Mouse (Mus musculus) megakaryocyte progenitor cell, adult 5-6 weeks (primary cell): ENCODE measurements around the gene Socs2. TPM values are rescaled to one million over a fixed set of nuclear protein-coding genes. Genes with fewer than 3 reads are reported as not detected.

Experiments
- ATAC-seq: replicated peaks from 2 replicates; pipeline ENCODE4 v1.8.0; 2016; ENCODE audit warnings: mild to moderate bottlenecking, moderate TSS enrichment, inconsistent platforms; ENCODE audit not compliant: poor library complexity
- total RNA-seq, 2 experiments: library from RNA; stranded (forward) in 1 of 2; stranded (reverse) in 1 of 2; fragments of 157-497, 149-512 nt in 1 of 2; fragments of 200-1000 nt in 1 of 2; gene quantifications; 2 replicates each; pipeline versions ENCODE4 v1.2.3 to v1.2.4; 2015 to 2017

Gene Socs2
- total RNA-seq, 2 experiments from 2014 or later: 0.33 to 1.0 TPM

DNA sequence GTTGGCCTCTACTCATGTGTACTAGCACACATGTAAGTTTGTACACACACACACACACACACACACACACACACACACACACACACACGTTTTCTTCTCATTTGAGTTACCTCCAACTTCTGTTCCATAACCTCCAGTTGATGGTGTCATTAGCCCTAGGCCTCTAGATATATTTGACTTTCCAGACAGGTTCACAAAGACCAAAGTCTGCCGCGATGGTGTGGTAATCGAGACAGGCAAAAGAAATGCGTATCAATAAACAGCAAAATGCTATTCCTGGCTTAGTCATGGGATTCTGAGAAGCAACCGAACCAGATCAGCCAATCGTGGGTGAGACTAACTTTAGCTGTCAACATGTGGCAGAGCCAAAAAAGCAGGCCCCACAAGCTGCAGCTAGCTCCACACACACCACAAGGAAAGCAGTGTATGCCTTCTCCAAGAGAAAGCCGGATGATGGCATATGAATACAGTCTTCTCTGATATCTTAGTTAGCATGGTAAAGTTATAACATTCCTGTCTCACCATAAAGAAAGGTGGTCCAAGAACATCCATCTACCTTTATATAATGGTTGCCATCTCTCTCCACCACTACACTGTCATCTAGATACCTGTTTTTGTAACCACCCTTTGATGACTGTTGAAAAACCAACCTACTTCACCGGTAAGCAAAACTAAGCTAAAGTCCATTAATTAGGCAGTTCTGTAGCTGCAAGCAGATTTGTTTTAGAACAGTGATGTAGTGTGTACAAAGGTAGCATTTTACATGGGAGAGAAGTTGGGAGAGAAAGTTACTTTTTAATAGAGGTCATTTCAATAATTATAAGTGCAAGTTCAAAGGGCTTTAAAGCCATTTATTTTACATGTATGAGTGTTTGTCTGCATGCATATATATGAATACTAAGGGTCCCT lies 9.5 kb upstream of the Socs2 start:
- no peak for ATAC-seq

DNA sequence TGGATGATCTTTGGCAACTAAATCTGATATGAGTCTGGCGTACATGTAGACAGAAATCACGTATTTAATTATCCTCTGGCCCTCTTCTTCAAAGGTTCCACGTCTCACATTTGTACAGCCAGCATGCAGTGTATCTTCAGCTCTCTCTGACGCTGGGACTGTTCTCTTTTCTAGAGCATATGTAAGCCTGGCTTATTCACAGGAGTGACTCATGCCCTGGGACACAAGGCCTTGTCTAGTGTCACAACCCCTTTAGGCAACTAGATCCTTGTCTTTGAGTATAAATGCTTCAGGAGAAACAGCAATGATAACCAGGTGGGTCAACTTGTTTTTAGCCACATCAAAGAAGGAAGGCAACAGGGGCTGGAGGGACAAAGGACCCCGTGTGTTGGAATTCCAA lies 5.7 kb upstream of the Socs2 start:
- ATAC-seq: no peak

DNA sequence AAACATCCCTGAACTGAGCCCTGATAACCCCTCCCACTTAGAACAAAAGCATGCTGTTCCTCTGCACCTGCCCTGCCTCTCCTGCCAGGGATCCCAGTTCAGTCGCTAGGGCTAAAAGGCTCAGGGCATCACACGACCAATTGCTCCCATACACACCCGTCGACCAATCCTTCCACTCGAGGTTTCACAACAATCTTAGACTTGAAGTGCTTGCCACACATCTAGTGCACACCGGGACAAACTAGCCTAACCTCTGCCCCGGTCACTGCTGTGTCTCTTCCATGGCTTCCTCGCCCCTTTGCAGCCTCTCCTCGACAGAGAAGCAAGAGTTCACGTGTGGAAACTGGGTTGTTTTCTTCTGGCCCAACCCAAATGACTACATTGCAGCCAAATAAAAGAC lies 3.3 kb upstream of the Socs2 start:
- no peak for ATAC-seq

DNA sequence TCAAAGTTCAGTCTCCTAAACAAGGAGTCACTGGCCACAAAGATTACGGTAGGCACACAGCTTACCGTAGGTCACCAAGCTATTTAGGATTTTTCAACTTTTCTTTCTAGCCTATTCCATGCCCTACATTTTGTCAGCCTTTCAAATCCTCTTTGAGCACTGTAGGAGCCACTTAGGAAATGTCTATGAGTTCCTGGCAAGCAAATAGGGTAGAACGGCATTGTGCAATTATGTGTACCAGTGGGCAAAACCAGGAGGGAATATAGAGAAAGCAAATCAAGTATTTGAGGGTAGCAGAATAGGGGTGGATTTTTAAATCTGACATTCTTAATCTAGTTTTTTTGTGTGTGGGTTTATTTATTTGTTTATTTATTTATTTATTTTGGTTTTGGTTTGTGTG lies 2.7 kb upstream of the Socs2 start:
- no peak for ATAC-seq

DNA sequence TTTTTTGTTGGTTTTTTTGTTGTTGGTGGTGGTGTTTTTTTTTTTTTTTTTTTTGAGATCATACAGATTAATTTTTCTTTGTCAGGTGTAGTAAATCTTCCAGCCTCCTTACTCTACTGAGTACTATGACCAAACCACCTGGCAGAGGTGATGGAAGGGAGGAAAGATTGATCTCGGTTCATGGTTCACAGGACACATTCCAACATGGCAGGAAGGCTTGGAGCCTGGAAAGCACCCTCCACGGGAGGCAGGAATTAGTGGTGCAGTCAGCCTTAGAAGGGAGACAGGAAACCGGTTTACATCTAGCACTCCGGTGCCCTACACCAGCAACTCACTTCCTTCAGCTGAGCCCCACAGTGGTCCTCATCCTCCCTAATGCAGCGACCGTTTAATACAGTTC lies 1.7 kb upstream of the Socs2 start:
- ATAC-seq: no peak

DNA sequence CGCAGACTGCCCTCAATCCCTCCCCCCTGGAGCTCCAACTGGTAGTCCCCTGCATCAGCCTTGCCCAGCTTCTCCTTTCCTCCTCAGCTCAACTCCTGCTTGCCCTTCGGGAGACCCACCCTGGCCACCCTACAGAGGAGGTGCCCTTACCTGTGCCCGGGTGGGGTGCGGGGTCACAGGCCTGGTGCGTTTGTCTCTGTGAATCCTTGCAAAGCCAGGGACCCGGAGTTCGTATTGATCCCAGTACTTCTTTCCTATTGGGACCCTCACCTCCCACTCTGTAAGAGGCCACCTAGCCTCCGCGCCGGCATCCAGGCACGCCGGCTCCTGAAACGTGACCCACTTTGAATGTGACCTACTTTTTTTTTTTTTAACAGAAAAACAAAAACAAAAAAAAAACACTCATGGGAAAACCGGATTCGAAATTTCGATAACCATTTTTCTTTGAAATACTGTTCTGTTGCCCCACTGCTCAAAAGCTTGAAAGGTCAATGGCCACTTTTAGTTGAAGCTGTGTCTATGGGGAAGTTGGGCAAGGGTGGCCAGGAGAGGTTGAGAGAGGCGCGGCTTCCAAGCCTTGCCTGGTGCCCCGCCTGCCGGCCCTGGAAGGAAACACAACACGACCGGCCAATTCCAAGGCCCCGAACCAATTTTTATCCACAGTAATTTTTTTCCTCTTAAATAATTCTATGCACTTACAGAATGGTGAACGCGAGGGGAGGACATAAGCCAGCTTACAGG lies 686 bp upstream of the Socs2 start:
- peak; percentile 75 for ATAC-seq

DNA sequence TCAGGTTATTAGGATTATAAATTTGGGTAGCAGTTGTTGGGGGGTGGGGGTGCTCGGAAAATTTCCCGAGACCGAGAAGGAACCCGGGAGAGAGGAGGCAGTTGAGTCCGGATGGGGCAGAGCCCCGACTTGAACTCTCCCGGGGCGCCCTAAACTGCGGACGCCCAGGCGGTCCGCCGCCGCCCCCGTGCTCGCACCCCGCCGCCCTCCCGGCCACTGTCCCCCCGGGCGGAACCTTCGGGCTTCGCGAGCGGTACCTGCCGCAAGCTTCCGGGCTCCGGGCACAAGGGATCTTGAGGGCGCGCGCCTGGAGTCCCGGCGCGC lies 657 bp downstream of the Socs2 start:
- ATAC-seq: no peak

DNA sequence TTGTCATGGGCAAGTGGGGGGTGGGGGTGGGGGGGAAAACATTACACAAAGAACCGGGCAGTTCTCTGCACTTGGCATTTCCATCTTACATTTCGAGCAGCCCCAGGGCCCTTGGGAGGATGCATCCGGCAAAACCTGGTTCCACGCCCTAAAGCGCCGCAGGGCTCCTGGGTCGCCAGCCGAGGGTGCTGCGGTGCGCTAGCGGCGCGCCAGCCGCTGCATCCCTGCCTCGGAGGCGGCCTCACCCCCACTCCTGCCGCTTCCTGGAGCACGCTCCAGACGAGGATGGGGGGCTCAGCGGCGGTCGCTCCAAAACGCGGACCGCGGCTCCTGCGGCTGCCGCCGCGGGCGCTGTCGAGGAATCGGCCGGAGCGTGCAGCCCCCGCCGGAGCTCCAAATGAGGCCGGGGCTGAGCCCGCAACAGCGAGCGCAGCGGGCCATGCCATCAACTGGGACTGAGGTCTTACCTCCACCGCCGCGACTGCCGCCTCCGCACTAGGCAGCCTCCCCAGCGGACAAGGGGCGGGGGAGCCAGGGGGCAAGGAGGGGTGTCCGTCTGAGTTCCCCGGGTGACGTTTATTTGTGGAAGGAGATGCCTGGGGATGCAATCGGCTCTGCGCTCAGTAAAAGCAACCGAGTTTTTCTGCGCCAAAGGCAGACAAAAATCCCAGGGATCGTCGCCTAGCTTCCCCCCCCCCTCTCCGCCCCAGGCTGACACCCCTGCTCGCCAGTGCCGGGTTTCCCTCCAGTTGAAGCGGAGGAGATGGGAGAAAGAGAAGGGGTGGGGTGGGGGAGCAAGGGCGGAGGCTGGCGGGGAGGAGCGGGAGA lies 1.2 kb downstream of the Socs2 start:
- ATAC-seq: no peak

DNA sequence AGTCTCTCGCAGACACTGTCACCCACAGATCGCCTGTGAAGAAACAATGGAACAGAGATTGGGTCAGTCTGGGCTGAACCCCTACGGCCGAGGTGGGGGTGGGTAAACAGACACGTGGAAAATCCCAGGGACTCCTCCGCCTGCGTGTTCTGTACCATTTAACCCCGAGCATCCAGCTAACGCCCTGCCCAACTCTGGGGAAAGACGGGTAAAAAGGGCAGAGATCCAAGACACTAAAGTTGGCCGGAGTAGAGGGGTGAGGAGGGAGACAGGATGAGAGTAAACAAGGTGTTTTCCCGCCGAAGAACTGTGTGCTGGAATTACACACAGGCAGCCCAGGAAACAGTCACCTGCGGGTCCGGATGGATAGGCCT lies 1.8 kb downstream of the Socs2 start:
- ATAC-seq: no peak

DNA sequence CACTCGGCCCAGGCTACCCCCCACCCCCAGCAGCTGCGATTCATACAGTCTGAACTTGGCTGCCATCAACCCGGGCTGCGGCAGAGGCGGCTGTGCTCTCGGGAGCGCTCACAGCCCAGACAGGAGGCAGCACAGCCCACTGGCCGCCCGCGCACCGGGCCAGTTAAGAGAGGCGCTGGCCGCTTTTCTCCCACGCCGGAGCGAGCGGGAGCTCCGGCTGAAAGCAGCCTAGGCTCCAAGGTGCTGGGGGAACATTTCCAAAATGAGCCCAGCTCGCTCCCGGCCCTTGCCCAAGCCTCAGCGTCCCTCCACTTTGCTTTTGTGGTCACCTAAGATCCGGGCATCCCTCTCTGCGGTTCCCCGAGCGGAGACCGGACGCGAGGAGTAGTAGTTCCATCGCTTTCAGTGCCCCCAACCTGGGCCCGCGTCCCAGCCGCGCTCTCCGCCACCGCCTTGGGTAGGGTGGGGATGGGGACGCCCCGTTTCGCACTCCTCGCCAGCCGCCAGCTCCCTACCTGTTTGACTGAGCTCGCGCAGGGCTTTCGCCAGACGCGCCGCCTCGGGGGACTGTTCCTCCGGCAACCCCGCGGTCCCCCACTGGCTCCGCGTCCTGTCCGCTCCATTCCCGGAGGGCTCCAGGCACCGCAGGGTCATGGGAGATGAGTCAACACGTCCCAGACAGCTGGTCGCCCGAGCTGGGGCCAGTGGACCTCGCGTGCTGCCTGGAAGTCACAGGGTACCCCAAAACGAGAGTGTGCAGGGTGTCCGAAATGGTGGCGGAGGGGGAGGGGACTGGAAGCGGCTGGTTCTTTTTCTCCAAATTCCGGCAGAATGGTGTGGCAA lies 2.4 kb downstream of the Socs2 start:
- no peak for ATAC-seq

DNA sequence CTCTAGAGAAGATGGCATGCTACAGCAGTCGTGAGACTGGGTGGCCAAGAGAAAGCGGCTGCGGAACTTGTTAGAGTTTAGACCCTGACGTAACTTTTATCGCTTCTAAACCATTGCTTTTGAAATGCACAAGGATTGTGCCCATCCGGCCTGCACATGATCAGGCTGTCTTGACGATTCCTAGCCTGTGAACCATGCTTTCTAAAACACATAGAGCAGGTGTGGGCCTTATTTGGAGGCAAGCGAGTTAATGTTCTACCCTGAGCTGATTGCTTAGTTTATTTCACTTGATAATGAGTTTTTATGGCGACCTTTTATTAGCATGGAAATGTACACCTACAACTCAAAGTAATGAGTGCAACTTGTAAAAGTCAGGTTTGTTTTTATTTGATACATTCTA lies 5.8 kb downstream of the Socs2 start:
- no peak for ATAC-seq

DNA sequence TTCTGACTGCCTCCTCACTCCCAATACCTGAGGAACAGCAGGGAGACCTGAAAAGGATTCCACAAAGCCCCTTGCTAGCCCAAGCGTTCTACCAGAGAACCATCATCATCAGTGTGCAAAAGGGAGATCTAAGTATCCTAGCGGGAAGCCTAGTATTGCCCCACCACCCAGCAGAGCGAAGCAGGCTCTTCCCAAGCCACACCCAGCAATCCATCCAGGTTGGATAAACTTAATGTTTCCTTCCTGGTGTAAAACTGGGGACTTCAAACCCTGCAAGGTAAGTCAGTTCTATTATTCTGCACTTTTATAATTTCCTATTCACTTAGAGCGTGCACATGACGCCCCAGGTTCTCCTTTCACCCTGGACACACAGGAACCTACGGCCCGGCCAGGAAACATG lies 6.3 kb downstream of the Socs2 start:
- ATAC-seq: no peak

DNA sequence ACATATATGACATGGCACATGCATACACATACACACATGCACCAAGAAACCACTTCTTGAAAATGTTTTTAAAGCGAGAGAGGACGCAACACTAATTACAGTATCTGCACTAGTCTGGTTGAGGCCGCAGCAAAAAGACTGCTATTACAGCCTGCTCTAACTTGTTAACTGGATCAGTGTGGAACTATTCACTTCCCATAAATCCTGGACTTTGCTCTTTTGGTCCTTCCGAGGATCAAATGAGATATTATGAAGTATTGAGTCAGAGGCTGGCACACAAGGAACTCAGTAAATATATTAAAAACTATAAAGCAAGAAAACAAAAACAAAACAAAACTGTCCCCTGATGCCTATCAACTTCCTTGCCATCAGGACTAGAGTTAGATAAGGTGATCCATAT lies 6.8 kb downstream of the Socs2 start:
- no peak for ATAC-seq

DNA sequence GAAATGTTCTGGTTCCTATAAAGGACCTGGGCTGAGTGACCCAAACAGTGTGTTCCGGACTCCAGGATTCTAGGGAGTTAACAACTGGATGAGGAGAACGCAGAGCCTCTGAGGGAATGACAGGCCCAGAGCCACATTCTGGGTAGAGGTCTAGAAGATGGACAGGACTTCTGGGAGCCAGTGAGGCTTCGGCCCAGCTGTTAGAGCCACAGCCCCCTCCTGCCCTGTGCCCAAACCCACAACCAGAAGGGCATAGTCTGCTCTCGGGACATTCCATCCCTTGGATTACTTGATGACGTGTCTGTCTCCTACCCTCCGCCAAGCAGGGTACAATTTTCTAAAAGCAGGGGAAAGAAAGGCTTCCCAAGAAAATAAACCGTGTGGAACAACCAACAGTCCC lies 7.8 kb downstream of the Socs2 start:
- no peak for ATAC-seq

DNA sequence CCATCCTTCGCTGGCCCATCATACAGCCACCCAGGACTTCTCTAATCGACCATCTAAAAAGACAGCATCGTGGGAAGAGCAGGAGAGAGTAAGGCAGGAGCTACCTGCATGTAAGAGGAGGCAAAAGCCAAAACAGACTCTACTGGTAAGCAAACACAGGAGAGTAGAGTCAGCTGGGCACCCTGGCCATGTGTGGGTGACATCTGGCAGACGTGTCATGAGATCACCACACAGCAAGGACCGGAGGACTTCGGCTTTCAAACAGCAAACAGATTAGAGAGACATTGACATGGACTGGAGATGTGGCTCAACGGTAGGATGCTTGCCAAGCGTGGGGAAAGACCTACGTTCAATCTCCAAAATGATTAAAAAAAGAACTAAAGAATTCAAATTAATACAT lies 8.5 kb downstream of the Socs2 start:
- no peak for ATAC-seq

DNA sequence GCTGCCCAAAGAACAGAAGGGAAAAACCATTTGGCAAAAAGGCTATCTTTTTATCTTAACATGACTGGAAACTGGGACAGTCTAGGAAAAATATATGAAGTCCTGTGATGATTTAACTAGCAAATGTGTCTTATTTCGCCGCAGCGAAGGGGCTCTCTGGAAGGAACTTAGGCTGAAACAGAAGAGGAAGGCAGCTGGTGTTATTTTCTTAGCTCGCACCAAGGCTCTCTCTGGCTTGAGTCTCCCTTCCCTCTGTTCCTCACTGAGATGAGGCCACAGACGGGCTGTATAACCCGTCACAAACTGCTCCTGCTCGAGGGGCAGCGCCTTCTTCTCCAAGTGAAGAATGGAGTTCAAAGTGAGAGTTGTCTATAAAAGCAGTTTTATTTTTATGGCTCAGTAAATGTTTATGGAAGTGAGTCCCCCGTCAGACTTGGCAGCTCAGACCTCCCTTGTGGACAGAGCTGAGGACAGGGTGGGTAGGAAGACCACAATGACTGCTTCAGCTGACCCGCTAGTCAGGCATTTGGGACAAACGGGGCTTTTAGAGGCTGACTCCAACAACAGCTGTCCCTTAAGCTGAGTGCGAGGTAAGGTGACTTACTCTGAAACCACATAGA lies 9.3 kb downstream of the Socs2 start:
- no peak for ATAC-seq

DNA sequence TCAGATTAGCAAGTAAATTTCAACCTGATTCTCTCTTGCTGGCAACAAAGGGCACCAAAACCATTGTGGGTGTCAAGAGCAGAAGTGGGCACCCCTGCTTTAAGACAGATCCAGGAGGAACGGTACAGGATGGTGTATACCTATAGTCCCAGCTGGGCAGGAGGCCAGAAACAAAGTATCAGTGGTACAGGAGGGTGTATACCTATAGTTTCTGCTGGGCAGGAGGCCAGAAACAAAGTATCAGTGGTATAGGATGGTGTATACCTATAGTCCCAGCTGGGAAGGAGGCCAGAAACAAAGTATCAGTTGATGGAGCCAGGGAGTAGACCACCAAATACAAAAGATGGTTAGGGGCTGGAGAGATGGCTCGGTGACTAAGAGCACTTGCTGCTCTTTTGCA lies 12.2 kb downstream of the Socs2 start:
- no peak for ATAC-seq

DNA sequence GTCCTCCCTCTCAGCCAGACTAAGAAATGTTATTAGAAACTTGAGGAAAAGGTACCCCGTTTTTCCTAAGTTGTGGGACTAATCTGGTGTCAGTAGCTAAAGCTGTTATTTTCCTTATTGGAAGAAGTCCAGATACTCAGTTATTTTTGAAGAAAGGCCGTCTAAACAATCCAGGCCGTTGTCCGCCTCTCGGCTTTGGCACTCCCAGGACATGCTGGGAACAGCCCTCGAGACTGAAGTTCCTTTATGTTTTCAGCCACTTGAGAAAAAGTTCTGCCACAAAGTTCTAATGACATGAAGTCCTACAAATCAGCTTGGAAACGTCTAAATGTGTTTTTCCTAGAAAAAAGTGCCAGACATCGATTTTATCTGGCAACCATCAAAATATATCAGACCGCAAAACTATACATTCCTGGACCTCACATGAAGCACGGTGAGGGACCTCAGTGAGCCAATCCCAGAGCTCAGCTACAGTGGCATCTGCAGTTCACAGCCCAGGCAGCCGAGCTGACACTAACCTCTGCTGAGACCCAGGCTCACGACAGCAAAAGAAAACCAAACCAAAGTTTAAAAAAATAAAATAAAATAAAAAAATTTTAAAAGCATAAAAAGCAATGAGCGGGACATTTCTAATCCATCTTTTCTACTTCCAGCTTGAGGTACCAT lies 17.2 kb downstream of the Socs2 start:
- ATAC-seq: no peak

DNA sequence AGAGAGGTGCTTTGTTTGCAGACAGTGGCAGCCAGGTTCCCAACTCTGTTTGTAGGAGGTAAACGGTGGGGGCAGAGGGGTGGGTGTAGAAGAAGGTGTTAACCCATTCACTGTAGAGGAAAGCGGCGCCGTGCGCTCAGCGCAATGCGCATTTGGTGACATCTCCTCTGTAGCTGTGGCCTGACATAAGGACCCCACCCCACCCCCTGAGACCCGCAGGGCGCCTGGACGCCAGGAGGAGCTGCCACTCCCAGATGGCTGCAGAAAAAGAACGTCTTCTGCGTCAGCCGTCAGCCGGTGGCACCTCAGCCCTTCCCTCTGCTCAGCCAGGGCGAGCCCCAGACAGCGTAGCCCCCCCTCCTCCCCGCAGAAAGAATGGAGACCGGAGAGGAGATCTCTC lies 18.5 kb downstream of the Socs2 start:
- no peak for ATAC-seq
